Mouse (Mus musculus) forebrain, embryonic 16.5 days (tissue): ENCODE measurements at regions not wholly inside any gene's neighbourhood (a gene's known extent, or its start where the extent isn't known, plus 50 kb on each side); places are given as distances from the start of the nearest gene placed in this dataset.

Experiments used
- ATAC-seq: fragments of 200-750 bp; cut with Nextera tagmentation; 2 replicates; pipeline ENCODE4 v1.8.0; 2017; ENCODE audit warnings: mild to moderate bottlenecking, moderate library complexity
- H3K27ac ChIP-seq: fragments of 300-500 bp; sonication (generic); 2 replicates; pipeline ENCODE4 v1.5.1; 2014; ENCODE audit warnings: low read length, control low read depth
- H3K27me3 ChIP-seq: fragments of 300-500 bp; sonication (generic); replicated peaks from 2 replicates; pipeline ENCODE4 v1.6.1; 2014; ENCODE audit warnings: low read length; ENCODE audit not compliant: control insufficient read depth, insufficient read depth
- H3K36me3 ChIP-seq: fragments of 300-500 bp; sonication (generic); 2 replicates; pipeline ENCODE4 v1.6.1; 2014; ENCODE audit not compliant: control insufficient read depth, insufficient read depth
- H3K4me1 ChIP-seq: fragments of 300-500 bp; sonication (generic); replicated peaks from 2 replicates; pipeline ENCODE4 v1.6.1; 2014; ENCODE audit warnings: low read length; ENCODE audit not compliant: control insufficient read depth, insufficient read depth
- H3K4me2 ChIP-seq: fragments of 300-500 bp; sonication (generic); 2 replicates; pipeline ENCODE4 v1.6.1; 2014; ENCODE audit warnings: mild to moderate bottlenecking, low read length, control low read depth
- H3K4me3 ChIP-seq: fragments of 300-500 bp; sonication (generic); replicated peaks from 2 replicates; pipeline ENCODE4 v1.5.1; 2014; ENCODE audit warnings: mild to moderate bottlenecking, low read length, control low read depth
- H3K9ac ChIP-seq: fragments of 300-500 bp; sonication (generic); replicated peaks from 2 replicates; pipeline ENCODE4 v1.6.1; 2014; ENCODE audit warnings: low read depth, low read length, control low read depth
- H3K9me3 ChIP-seq: fragments of 300-500 bp; sonication (generic); 2 replicates; pipeline ENCODE4 v1.6.1; 2016; ENCODE audit warnings: low read length; ENCODE audit not compliant: control insufficient read depth
- WGBS: fragments of 180-500 bp; shearing (Covaris S2); extraction: QIAGEN DNeasy Blood & Tissue Kit; methylation state at CpG from one replicate; pipeline ENCODE4 v1.1.7; 2014; 5-methylcytosine and 5-hydroxymethylcytosine counted together

GRCm38 (mm10) chr10:120652525-120653215 lies 176.4 kb upstream of the Hmga2 start:
- no peaks in the 10 kb centered on the region; the same call in 1 of the 2 replicates for H3K9me3 ChIP-seq
- peaks cover 9% of the 10 kb centered on the region for H3K4me1 ChIP-seq
- H3K9ac ChIP-seq, result no peak overlapping the region
- H3K27ac ChIP-seq, result no peak overlapping the region
- H3K36me3 ChIP-seq, result no peaks in the 10 kb centered on the region
- no peak for ATAC-seq
- no peak overlapping the region for H3K4me2 ChIP-seq
- 79% methylated on average over 6 of the region's 6 CpGs for WGBS
- no peaks in the 10 kb centered on the region for H3K27me3 ChIP-seq
- no peak overlapping the region for H3K4me3 ChIP-seq

GRCm38 (mm10) chr10:120651845-120652244 lies 175.6 kb upstream of the Hmga2 start:
- no peak overlapping the region for H3K27ac ChIP-seq
- no peak overlapping the region for H3K9ac ChIP-seq
- no peak for ATAC-seq
- H3K4me3 ChIP-seq, result no peak overlapping the region
- H3K9me3 ChIP-seq, result no peaks in the 10 kb centered on the region; the same call in 1 of the 2 replicates
- WGBS, result 86% methylated on average over 5 of the region's 5 CpGs
- H3K4me1 ChIP-seq, result peaks cover 13% of the 10 kb centered on the region
- H3K36me3 ChIP-seq, result no peaks in the 10 kb centered on the region
- H3K27me3 ChIP-seq, result no peaks in the 10 kb centered on the region
- H3K4me2 ChIP-seq, result no peak overlapping the region

DNA sequence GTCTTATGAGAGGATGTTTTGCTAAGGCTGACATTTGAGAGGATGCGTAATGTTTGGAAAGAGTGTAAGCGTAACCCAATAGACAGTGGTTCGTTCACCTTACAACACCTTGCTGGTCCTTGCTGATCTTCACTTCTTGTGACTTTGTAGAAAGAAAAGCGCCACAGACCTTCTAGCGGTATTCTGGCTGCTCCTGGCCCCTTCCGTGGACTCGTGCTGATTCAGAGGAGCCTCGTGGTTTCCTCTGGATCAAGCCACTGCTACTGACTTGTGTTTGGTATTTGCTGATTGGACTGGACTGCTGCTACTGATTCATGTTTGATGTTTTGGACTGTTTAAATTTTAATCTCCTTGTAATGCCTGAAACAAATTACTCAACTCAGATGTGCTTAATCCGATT lies 174.1 kb upstream of the Hmga2 start:
- Histone ChIP-seq H3K9ac (no peak overlapping the region), H3K9me3 (no peaks in the 10 kb centered on the region; the same call in 1 of the 2 replicates), H3K4me1 (peaks cover 11% of the 10 kb centered on the region), H3K27ac (no peak overlapping the region), H3K36me3 (no peaks in the 10 kb centered on the region), H3K27me3 (no peaks in the 10 kb centered on the region), H3K4me3 (no peak overlapping the region), H3K4me2 (no peak overlapping the region)
- WGBS, result 96% methylated on average over 9 of the region's 9 CpGs
- no peak for ATAC-seq

GRCm38 (mm10) chr10:120648741-120649140 lies 172.5 kb upstream of the Hmga2 start:
- WGBS, result 36% methylated on average over 3 of the region's 3 CpGs
- peaks cover 6% of the 10 kb centered on the region for H3K4me1 ChIP-seq
- no peaks in the 10 kb centered on the region for H3K36me3 ChIP-seq
- no peak overlapping the region for H3K4me2 ChIP-seq
- H3K4me3 ChIP-seq, result no peak overlapping the region
- no peaks in the 10 kb centered on the region for H3K27me3 ChIP-seq
- no peaks in the 10 kb centered on the region; the same call in 1 of the 2 replicates for H3K9me3 ChIP-seq
- H3K27ac ChIP-seq, result no peak overlapping the region
- no peak for ATAC-seq
- H3K9ac ChIP-seq, result no peak overlapping the region

DNA sequence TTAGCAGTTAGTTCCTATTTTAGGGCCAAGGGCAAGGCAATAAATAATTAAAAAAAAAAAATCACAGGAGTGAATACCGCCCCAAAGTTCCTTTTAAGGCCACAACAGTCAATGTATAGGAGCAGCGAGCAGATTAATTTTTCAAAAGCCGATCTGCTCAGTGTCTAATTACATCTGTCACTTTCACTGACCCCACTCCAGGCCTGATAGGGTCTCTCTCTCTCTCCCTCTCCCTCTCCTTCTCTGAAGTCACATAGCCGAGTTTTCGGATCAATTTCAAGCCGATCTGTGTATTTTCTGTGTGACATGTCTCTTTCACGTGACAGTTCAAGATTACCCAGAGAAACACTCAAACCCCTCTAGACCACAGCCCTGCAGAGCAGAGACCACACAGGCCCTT lies 171.8 kb upstream of the Hmga2 start:
- H3K9ac ChIP-seq, result no peak overlapping the region
- H3K27me3 ChIP-seq, result no peaks in the 10 kb centered on the region
- peaks cover 6% of the 10 kb centered on the region for H3K4me1 ChIP-seq
- no peaks in the 10 kb centered on the region for H3K36me3 ChIP-seq
- 46% methylated on average over 7 of the region's 7 CpGs for WGBS
- H3K27ac ChIP-seq, result no peak overlapping the region
- H3K4me3 ChIP-seq, result no peak overlapping the region
- H3K9me3 ChIP-seq, result no peaks in the 10 kb centered on the region; the same call in 1 of the 2 replicates
- no peak overlapping the region for H3K4me2 ChIP-seq
- ATAC-seq, result no peak

- Histone ChIP-seq H3K9ac (no peak overlapping the region), H3K4me2 (peak overlapping the region; percentile 22), H3K4me3 (no peak overlapping the region), H3K27ac (no peak overlapping the region), H3K4me1 (peaks cover 6% of the 10 kb centered on the region), H3K9me3 (no peaks in the 10 kb centered on the region; the same call in 1 of the 2 replicates), H3K27me3 (no peaks in the 10 kb centered on the region), H3K36me3 (no peaks in the 10 kb centered on the region)
- WGBS, result 57% methylated on average over 3 of the region's 3 CpGs
- ATAC-seq, result 0 out of 2 replicates have a peak, but pooled peaks have one; percentile 6
Observed at GRCm38 (mm10) chr10:120647323-120647722, 171.1 kb upstream of the Hmga2 start.

DNA sequence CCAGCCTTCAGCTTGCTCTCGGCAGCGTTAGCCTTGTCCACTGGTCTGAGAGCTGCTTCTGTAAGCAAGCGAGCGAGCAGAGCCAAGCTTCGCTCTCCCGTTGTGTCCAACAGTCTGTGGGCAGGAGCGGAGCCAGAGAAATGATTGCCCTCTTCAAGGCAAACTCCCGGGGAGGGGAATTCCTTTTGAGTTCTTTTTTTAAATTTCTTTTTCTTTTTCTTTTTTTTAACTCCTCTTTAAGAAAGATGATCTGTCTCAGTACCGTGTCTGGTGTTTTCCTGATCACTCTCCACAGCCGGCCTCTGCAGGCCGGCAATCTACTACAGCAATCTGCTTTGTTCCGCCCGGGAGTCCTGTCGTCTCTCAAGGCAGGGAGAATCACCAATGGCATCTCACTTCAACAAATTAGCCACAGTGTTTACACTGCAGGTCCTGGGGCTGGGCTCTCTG lies 170.6 kb upstream of the Hmga2 start:
- ATAC-seq, result peak; percentile 54; the same call in 1 of the 2 replicates
- Histone ChIP-seq H3K27ac (no peak overlapping the region), H3K36me3 (no peaks in the 10 kb centered on the region), H3K27me3 (no peaks in the 10 kb centered on the region), H3K9ac (no peak overlapping the region), H3K4me1 (peaks cover 6% of the 10 kb centered on the region), H3K4me2 (peak overlapping the region; percentile 22), H3K4me3 (no peak overlapping the region), H3K9me3 (no peaks in the 10 kb centered on the region; the same call in 1 of the 2 replicates)
- 4% methylated on average over 14 of the region's 14 CpGs for WGBS

GRCm38 (mm10) chr10:120640847-120641246 lies 164.6 kb upstream of the Hmga2 start:
- Histone ChIP-seq H3K27me3 (no peaks in the 10 kb centered on the region), H3K4me2 (no peak overlapping the region), H3K4me3 (no peak overlapping the region), H3K9ac (no peak overlapping the region), H3K9me3 (no peaks in the 10 kb centered on the region), H3K36me3 (no peaks in the 10 kb centered on the region), H3K4me1 (peaks cover 17% of the 10 kb centered on the region), H3K27ac (no peak overlapping the region)
- 60% methylated on average over 5 of the region's 5 CpGs for WGBS
- no peak for ATAC-seq

GRCm38 (mm10) chr10:120638316-120638715 lies 162.0 kb upstream of the Hmga2 start:
- no peaks in the 10 kb centered on the region for H3K27me3 ChIP-seq
- H3K4me1 ChIP-seq, result peaks cover 19% of the 10 kb centered on the region
- H3K9me3 ChIP-seq, result no peaks in the 10 kb centered on the region
- 10% methylated on average over 4 of the region's 4 CpGs for WGBS
- no peak overlapping the region for H3K27ac ChIP-seq
- no peak overlapping the region for H3K4me3 ChIP-seq
- peak; percentile 38; the same call in 1 of the 2 replicates for ATAC-seq
- H3K4me2 ChIP-seq, result no peak overlapping the region
- no peaks in the 10 kb centered on the region for H3K36me3 ChIP-seq
- no peak overlapping the region for H3K9ac ChIP-seq
